Mouse (Mus musculus) monocyte, adult 59 days (primary cell): ENCODE data around the gene Cypt15. TPM values are rescaled to one million over a fixed set of nuclear protein-coding genes. Genes with fewer than 3 reads are reported as not detected.

Experiments
- total RNA-seq, 2 experiments: library from RNA; stranded (reverse); gene quantifications; one replicate each; pipeline ENCODE4 v1.2.4; 2023

Gene Cypt15
- not detected for total RNA-seq

GRCm38 (mm10) chrX:39345967-39346366, at the start of gene Cypt15:
TSS of gene Cypt15 (plus strand) at chrX:39346267.

